Mouse (Mus musculus) midbrain, postnatal 0 days (tissue): ENCODE results near the gene L3mbtl3. TPM values are rescaled to one million over a fixed set of nuclear protein-coding genes. Genes with fewer than 3 reads are reported as not detected.

Experiments
- ATAC-seq: fragments of 200-750 bp; cut with Nextera tagmentation; 2 replicates; pipeline ENCODE4 v1.8.0; 2017; ENCODE audit warnings: moderate number of reproducible peaks, mild to moderate bottlenecking, moderate TSS enrichment, moderate library complexity; ENCODE audit not compliant: low FRiP score
- DNase-seq: peaks from one replicate; pipeline ENCODE4 v3.0.0-alpha.2; 2015; ENCODE audit warnings: low spot score
- H3K27ac ChIP-seq: fragments of 300-500 bp; sonication (generic); 2 replicates; pipeline ENCODE4 v1.5.1; 2014; ENCODE audit warnings: low read depth, mild to moderate bottlenecking, low read length, mixed read lengths
- H3K27me3 ChIP-seq: fragments of 300-500 bp; sonication (generic); 2 replicates; pipeline ENCODE4 v1.6.1; 2014; ENCODE audit warnings: low read length, control low read depth, mixed read lengths; ENCODE audit not compliant: insufficient read depth
- H3K36me3 ChIP-seq: fragments of 300-500 bp; sonication (generic); 2 replicates; pipeline ENCODE4 v1.6.1; 2014; ENCODE audit warnings: low read length, control low read depth, mixed read lengths; ENCODE audit not compliant: insufficient read depth
- H3K4me1 ChIP-seq: fragments of 300-500 bp; sonication (generic); 2 replicates; pipeline ENCODE4 v1.6.1; 2014; ENCODE audit warnings: mild to moderate bottlenecking, control low read depth, antibody characterized with exemption, low read length, mixed read lengths; ENCODE audit not compliant: insufficient read depth
- H3K4me2 ChIP-seq: fragments of 300-500 bp; sonication (generic); 2 replicates; pipeline ENCODE4 v1.6.1; 2014; ENCODE audit warnings: low read depth, mild to moderate bottlenecking, low read length, mixed read lengths; ENCODE audit not compliant: poor library complexity, severe bottlenecking
- H3K4me3 ChIP-seq: fragments of 300-500 bp; sonication (generic); 2 replicates; pipeline ENCODE4 v1.5.1; 2014; ENCODE audit warnings: low read depth, mild to moderate bottlenecking, low read length, moderate library complexity
- H3K9ac ChIP-seq: fragments of 300-500 bp; sonication (generic); replicated peaks from 2 replicates; pipeline ENCODE4 v1.6.1; 2014; ENCODE audit warnings: mild to moderate bottlenecking, low read length, moderate library complexity, mixed read lengths; ENCODE audit not compliant: poor library complexity, severe bottlenecking
- H3K9me3 ChIP-seq: fragments of 300-500 bp; sonication (generic); 2 replicates; pipeline ENCODE4 v1.6.1; 2016; ENCODE audit warnings: low read length, control low read depth
- CTCF ChIP-seq: IDR thresholded peaks from 2 replicates; pipeline ENCODE4 v1.5.1; 2016; ENCODE audit warnings: antibody characterized with exemption, mild to moderate bottlenecking
- WGBS: fragments of 180-500 bp; shearing (Covaris S2); extraction: QIAGEN DNeasy Blood & Tissue Kit; methylation state at CpG from one replicate; pipeline ENCODE4 v1.1.7; 2014; 5-methylcytosine and 5-hydroxymethylcytosine counted together
- polyA plus RNA-seq: library from polyadenylated mRNA; unstranded; fragments of >200 nt; fragmentation: Nextera tagmentation; extraction: Ambion mirVana; gene quantifications from 2 replicates; pipeline ENCODE4 v1.2.1, GENCODE M21; 2015
- total RNA-seq: library from RNA; depleted of rRNA; stranded (reverse); fragments of >200 nt; gene quantifications from 2 replicates; pipeline ENCODE4 v1.2.3, GENCODE M21; 2014

Gene L3mbtl3
- total and polyA plus RNA-seq, 2 experiments from 2014 or later, result 27.3 to 69.5 TPM

GRCm38 (mm10) chr10:26364326-26364856 is 11.4 kb downstream of the L3mbtl3 start:
- Histone ChIP-seq H3K27me3 (no peaks in the 10 kb centered on the region), H3K27ac (no peak overlapping the region), H3K9ac (no peak overlapping the region), H3K4me2 (no peak overlapping the region), H3K36me3 (no peaks in the 10 kb centered on the region), H3K9me3 (no peaks in the 10 kb centered on the region), H3K4me1 (no peaks in the 10 kb centered on the region), H3K4me3 (no peak overlapping the region)
- no peak for TF ChIP-seq CTCF
- DNase-seq, result no peak
- no peak for ATAC-seq
- WGBS, result 64% methylated on average over 8 of the region's 8 CpGs

GRCm38 (mm10) chr10:26363605-26364004 is 12.2 kb downstream of the L3mbtl3 start:
- Histone ChIP-seq H3K27ac (no peak overlapping the region), H3K4me3 (no peak overlapping the region), H3K9ac (no peak overlapping the region), H3K36me3 (no peaks in the 10 kb centered on the region), H3K4me1 (no peaks in the 10 kb centered on the region), H3K27me3 (no peaks in the 10 kb centered on the region), H3K4me2 (no peak overlapping the region), H3K9me3 (no peaks in the 10 kb centered on the region)
- no peak for ATAC-seq
- no peak for TF ChIP-seq CTCF
- DNase-seq, result peak; percentile 41
- 19% methylated on average over 3 of the region's 3 CpGs for WGBS

- no peak overlapping the region for H3K9ac ChIP-seq
- H3K27me3 ChIP-seq, result no peaks in the 10 kb centered on the region
- DNase-seq (no peak), ATAC-seq (no peak)
- 83% methylated on average over 6 of the region's 6 CpGs for WGBS
- TF ChIP-seq CTCF, result no peak
- no peaks in the 10 kb centered on the region for H3K36me3 ChIP-seq
- no peaks in the 10 kb centered on the region for H3K4me1 ChIP-seq
- H3K4me2 ChIP-seq, result no peak overlapping the region
- H3K27ac ChIP-seq, result no peak overlapping the region
- H3K9me3 ChIP-seq, result no peaks in the 10 kb centered on the region
- H3K4me3 ChIP-seq, result no peak overlapping the region
Measured at GRCm38 (mm10) chr10:26358798-26359197, 17.0 kb downstream of the L3mbtl3 start.

GRCm38 (mm10) chr10:26358231-26358630 is 17.5 kb downstream of the L3mbtl3 start:
- H3K9me3 ChIP-seq, result no peaks in the 10 kb centered on the region
- no peaks in the 10 kb centered on the region for H3K27me3 ChIP-seq
- no peaks in the 10 kb centered on the region for H3K4me1 ChIP-seq
- DNase-seq, result no peak
- H3K4me2 ChIP-seq, result no peak overlapping the region
- H3K27ac ChIP-seq, result no peak overlapping the region
- H3K36me3 ChIP-seq, result no peaks in the 10 kb centered on the region
- no peak for ATAC-seq
- H3K4me3 ChIP-seq, result no peak overlapping the region
- no peak overlapping the region for H3K9ac ChIP-seq
- 93% methylated on average over 5 of the region's 5 CpGs for WGBS
- no peak for TF ChIP-seq CTCF

- Histone ChIP-seq H3K4me3 (no peak overlapping the region), H3K4me1 (no peaks in the 10 kb centered on the region), H3K27me3 (no peaks in the 10 kb centered on the region), H3K4me2 (no peak overlapping the region), H3K9me3 (no peaks in the 10 kb centered on the region), H3K9ac (no peak overlapping the region), H3K36me3 (0 out of 2 replicates have a peak, but pooled peaks cover 3% of the 10 kb centered on the region), H3K27ac (no peak overlapping the region)
- WGBS, result 51% methylated on average over 4 of the region's 4 CpGs
- no peak for ATAC-seq
- DNase-seq, result no peak
- TF ChIP-seq CTCF, result no peak
Measured at GRCm38 (mm10) chr10:26353781-26354180, 22.0 kb downstream of the L3mbtl3 start.

GRCm38 (mm10) chr10:26351129-26351738 is 24.5 kb downstream of the L3mbtl3 start:
- Histone ChIP-seq H3K27ac (no peak overlapping the region), H3K4me2 (no peak overlapping the region), H3K36me3 (0 out of 2 replicates have a peak, but pooled peaks cover 3% of the 10 kb centered on the region), H3K4me3 (no peak overlapping the region), H3K27me3 (no peaks in the 10 kb centered on the region), H3K4me1 (no peaks in the 10 kb centered on the region), H3K9ac (no peak overlapping the region), H3K9me3 (no peaks in the 10 kb centered on the region)
- ATAC-seq, result no peak
- WGBS, result 92% methylated on average over 7 of the region's 7 CpGs
- TF ChIP-seq CTCF, result no peak
- DNase-seq, result no peak
